Mouse (Mus musculus) erythroblast, embryonic 14.5 days (primary cell): ENCODE measurements at regions not wholly inside any gene's neighbourhood (a gene's known extent, or its start where the extent isn't known, plus 50 kb on each side); places are given as distances from the start of the nearest gene placed in this dataset.

ENCODE experiments used
- H3K27me3 ChIP-seq: 2 replicates; pipeline ENCODE4 v1.6.1; 2012; ENCODE audit warnings: inconsistent platforms; ENCODE audit not compliant: control insufficient read depth
- H3K36me3 ChIP-seq: 2 replicates; pipeline ENCODE4 v1.6.1; 2012; ENCODE audit warnings: mild to moderate bottlenecking, inconsistent platforms; ENCODE audit not compliant: control insufficient read depth
- H3K4me1 ChIP-seq: 2 replicates; pipeline ENCODE4 v1.6.1; 2012; ENCODE audit warnings: inconsistent platforms; ENCODE audit not compliant: control insufficient read depth
- H3K4me3 ChIP-seq: replicated peaks from 2 replicates; pipeline ENCODE3; 2012; ENCODE audit warnings: moderate library complexity, mild to moderate bottlenecking, inconsistent platforms
- H3K9me3 ChIP-seq: 2 replicates; pipeline ENCODE4 v1.6.1; 2012; ENCODE audit warnings: low read length, inconsistent platforms, mixed read lengths; ENCODE audit not compliant: control insufficient read depth
- GATA1 ChIP-seq: IDR thresholded peaks from 2 replicates; pipeline ENCODE4 v1.6.1; 2012; ENCODE audit warnings: low read length, inconsistent platforms, mixed read lengths
- TAL1 ChIP-seq: IDR thresholded peaks from 3 replicates; pipeline ENCODE4 v1.6.1; 2012; ENCODE audit warnings: low read length, inconsistent platforms, mixed read lengths

DNA sequence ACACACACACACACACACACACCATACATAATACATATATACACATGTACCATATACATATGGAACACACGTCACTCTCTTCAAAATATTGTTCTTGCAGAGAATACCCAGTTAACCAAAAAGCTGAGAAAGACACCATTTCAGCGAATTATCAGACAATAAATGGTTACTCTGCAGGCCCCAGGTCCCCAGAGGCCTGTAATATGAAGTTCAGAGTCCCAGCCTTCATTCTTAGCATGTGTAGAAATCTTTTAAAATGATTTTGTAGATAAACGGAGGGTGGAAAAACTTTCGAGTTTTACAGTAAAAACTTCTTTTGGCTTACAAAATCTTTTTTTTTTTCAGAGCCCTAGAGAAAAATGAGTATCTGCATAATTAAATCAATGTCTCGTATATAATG, 58.7 kb upstream of the Sash1 start:
- TF ChIP-seq TAL1 (no peak), GATA1 (no peak)
- Histone ChIP-seq H3K4me3 (no peak overlapping the region), H3K4me1 (no peaks in the 10 kb centered on the region), H3K9me3 (no peaks in the 10 kb centered on the region), H3K27me3 (no peaks in the 10 kb centered on the region), H3K36me3 (no peaks in the 10 kb centered on the region)

DNA sequence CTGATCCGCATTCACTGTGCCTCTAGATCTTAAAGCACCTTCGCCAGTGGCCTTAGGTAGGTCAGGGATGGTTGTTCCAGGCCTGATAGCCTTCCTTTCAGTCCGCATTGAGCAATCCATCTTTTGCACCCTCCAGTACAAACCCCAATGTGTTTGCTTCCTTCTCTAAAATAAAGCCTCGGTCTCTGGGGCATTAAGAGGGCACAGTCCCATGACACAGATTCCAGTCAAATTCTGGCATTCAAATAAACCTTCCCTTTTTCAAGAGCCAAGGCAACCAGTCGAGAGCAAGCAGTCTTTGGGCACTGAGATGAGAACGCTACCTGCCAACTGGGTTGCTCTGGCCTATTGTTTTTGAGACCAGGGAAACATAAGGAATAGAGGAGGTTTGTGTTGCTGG, 57.8 kb upstream of the Sash1 start:
- TF ChIP-seq GATA1 (no peak), TAL1 (no peak)
- Histone ChIP-seq H3K36me3 (no peaks in the 10 kb centered on the region), H3K4me3 (no peak overlapping the region), H3K4me1 (no peaks in the 10 kb centered on the region), H3K27me3 (no peaks in the 10 kb centered on the region), H3K9me3 (no peaks in the 10 kb centered on the region)

DNA sequence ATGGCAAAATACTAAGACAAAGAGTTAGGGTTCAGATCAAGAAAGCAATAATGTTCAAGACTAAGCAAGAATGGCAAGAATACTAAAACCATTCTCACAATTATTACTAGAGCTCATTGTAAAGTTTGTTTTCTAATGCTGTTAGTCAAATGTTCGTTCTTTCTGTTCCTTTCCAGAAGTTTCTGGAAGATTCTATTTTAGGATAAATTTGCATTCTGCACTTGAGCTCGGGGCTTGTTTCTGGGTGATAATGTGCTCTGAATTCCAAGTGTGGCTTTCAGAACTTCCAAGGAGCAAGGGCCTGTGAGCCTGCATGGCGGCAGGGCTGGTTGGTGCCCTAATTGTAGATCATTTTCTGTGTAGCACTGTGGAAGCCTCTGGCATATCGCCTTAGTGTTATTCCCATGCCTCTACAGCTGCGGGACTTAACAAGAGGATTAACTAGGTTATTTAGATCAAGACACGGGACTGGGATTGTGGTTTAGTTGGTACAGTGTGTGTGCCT, 57.1 kb upstream of the Sash1 start:
- Histone ChIP-seq H3K4me1 (no peaks in the 10 kb centered on the region), H3K36me3 (no peaks in the 10 kb centered on the region), H3K9me3 (no peaks in the 10 kb centered on the region), H3K4me3 (no peak overlapping the region), H3K27me3 (no peaks in the 10 kb centered on the region)
- no peak for TF ChIP-seq TAL1
- no peak for TF ChIP-seq GATA1

DNA sequence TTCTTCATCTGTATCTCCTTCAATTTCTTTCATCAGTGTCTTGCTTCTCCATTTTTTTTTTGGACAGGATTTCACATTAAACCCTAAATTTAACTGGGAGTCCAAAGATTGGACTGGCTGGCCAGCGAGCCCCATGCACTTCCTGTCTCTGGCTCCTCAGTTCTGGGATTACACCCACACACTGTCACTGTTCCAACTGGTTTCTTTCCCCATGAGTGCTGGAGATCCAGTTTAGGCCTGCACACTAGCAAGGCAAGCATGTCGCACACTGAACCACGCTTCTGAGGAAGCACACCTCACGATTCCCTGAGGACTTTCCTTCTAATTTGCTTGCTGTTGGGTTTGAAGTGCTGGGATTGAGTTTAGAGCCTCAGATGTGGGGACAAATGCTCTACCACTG, 50.5 kb upstream of the Sash1 start:
- no peak overlapping the region for H3K4me3 ChIP-seq
- H3K9me3 ChIP-seq, result no peaks in the 10 kb centered on the region
- no peaks in the 10 kb centered on the region for H3K4me1 ChIP-seq
- H3K27me3 ChIP-seq, result no peaks in the 10 kb centered on the region
- H3K36me3 ChIP-seq, result no peaks in the 10 kb centered on the region
- TF ChIP-seq GATA1 (no peak), TAL1 (no peak)
